In the genomic region with DNA sequence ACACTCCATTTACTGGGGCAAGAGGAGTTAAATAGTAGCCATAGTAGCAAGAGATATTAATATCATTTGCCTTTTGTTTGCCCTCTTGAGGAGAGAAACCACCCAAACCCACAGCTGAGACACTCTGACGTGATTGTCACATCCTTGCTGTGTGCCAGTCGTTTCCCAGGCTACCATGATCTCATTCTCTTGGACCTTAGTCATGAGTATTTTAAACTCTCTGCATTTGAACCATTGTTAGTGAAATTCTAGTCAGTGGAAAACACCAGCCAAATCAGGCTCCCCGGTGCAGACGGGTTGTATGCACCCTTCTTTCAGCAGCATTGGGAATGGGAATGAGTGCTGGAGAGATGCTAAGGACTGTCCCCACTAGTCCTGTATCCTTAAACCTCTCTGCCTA, we compare ENCODE assay signal across 24 mouse cellular contexts. TPM values are rescaled to one million over a fixed set of nuclear protein-coding genes. Genes with fewer than 3 reads are reported as not detected.
DNase-seq lines count a peak whose midpoint lies in the region; ATAC-seq and TF ChIP-seq lines count a peak whose summit lies in the region.
"Had no signal": no experiment of that assay in that cellular context is flagged by ENCODE, and none has a peak within 500 bp of the region (broad histone marks: within the 10 kb centered on the region; RNA-seq: fewer than 3 reads in every experiment).

No protein-coding gene starts in this region.

- ATAC-seq in forebrain, embryonic 16.5 days: no peak
- no peak for ATAC-seq in forebrain, embryonic 12.5 days (ENCODE audit: low FRiP score)
- ATAC-seq: intestine, embryonic 16.5 days; midbrain, embryonic 13.5 days; Patski had no signal

- no peaks in the 10 kb centered on the region for H3K27me3 ChIP-seq in forebrain, embryonic 16.5 days (replicated peaks; ENCODE audit: control insufficient read depth, insufficient read depth, low read length)
- H3K27me3 ChIP-seq in forebrain, embryonic 12.5 days: no peaks in the 10 kb centered on the region
- H3K27me3 ChIP-seq: heart, embryonic 15.5 days; hindbrain, embryonic 15.5 days; limb, embryonic 15.5 days; midbrain, embryonic 13.5 days; neural tube, embryonic 12.5 days; Patski had no signal

- H3K27ac ChIP-seq in layer of hippocampus, adult 2 months: peak overlapping the region; percentile 64
- no peak overlapping the region for H3K27ac ChIP-seq in forebrain, embryonic 16.5 days (ENCODE audit: low read length)
- H3K27ac ChIP-seq in forebrain, embryonic 12.5 days: no peak overlapping the region
- H3K27ac ChIP-seq: heart, embryonic 15.5 days; hindbrain, embryonic 15.5 days; limb, embryonic 15.5 days; liver, embryonic 14.5 days; midbrain, embryonic 13.5 days; neural tube, embryonic 12.5 days; stomach, postnatal 0 days had no signal

- TF ChIP-seq CTCF in layer of hippocampus, adult 2 months (conservative IDR thresholded peaks at IDR 0.05): no peak

- H3K9me3 ChIP-seq in forebrain, embryonic 16.5 days (ENCODE audit: control insufficient read depth, low read length): no peaks in the 10 kb centered on the region
- no peaks in the 10 kb centered on the region for H3K9me3 ChIP-seq in forebrain, embryonic 12.5 days
- H3K9me3 ChIP-seq: heart, embryonic 15.5 days; hindbrain, embryonic 15.5 days; limb, embryonic 15.5 days; midbrain, embryonic 13.5 days; neural tube, embryonic 12.5 days had no signal

- DNase-seq in heart, adult 11 months: peak; percentile 37
- no peak for DNase-seq in heart, postnatal 14 days
- peak; percentile 18 for DNase-seq in right cerebral cortex, adult 18-20 months
- DNase-seq in right cerebral cortex, postnatal 14 days: no peak
- DNase-seq in layer of hippocampus, adult 2 months (ENCODE audit: low spot score in 2 of 2): peak; percentile 34 to 46
- DNase-seq in right cerebral cortex, postnatal 25 days: peak; percentile 25
- DNase-seq: cerebellum, adult 18-20 months; cerebellum, postnatal 14 days; heart, postnatal 4 days; kidney, postnatal 25 days; left cerebral cortex, postnatal 4 days; lung, embryonic 14.5 days; thymus, postnatal 14 days had no signal

- intact Hi-C loops in heart, postnatal 14 days (cut with DNase I): no loop called here

- H3K9ac ChIP-seq in forebrain, embryonic 16.5 days (replicated peaks; ENCODE audit: low read depth, low read length): no peak overlapping the region
- no peak overlapping the region for H3K9ac ChIP-seq in forebrain, embryonic 12.5 days
- H3K9ac ChIP-seq: heart, embryonic 15.5 days; hindbrain, embryonic 15.5 days; limb, embryonic 15.5 days; liver, embryonic 14.5 days; lung, embryonic 14.5 days; midbrain, embryonic 13.5 days; neural tube, embryonic 12.5 days had no signal

- WGBS in forebrain, embryonic 16.5 days: 45% methylated on average over 4 of the region's 4 CpGs
- 77% methylated on average over 4 of the region's 4 CpGs for WGBS in forebrain, embryonic 12.5 days

- no peaks in the 10 kb centered on the region for H3K36me3 ChIP-seq in forebrain, embryonic 16.5 days (ENCODE audit: control insufficient read depth, insufficient read depth)
- no peaks in the 10 kb centered on the region for H3K36me3 ChIP-seq in forebrain, embryonic 12.5 days (replicated peaks)
- H3K36me3 ChIP-seq: heart, embryonic 15.5 days; hindbrain, embryonic 15.5 days; limb, embryonic 15.5 days; midbrain, embryonic 13.5 days; neural tube, embryonic 12.5 days had no signal

- no peak overlapping the region for H3K4me3 ChIP-seq in layer of hippocampus, adult 2 months
- H3K4me3 ChIP-seq in forebrain, embryonic 16.5 days (replicated peaks; ENCODE audit: low read length): no peak overlapping the region
- H3K4me3 ChIP-seq in forebrain, embryonic 12.5 days (replicated peaks): no peak overlapping the region
- H3K4me3 ChIP-seq: heart, embryonic 15.5 days; hindbrain, embryonic 15.5 days; limb, embryonic 15.5 days; midbrain, embryonic 13.5 days; neural tube, embryonic 12.5 days had no signal

- H3K4me2 ChIP-seq in forebrain, embryonic 16.5 days (ENCODE audit: low read length): no peak overlapping the region
- H3K4me2 ChIP-seq in forebrain, embryonic 12.5 days: no peak overlapping the region
- H3K4me2 ChIP-seq: heart, embryonic 15.5 days; hindbrain, embryonic 15.5 days; limb, embryonic 15.5 days; lung, embryonic 14.5 days; midbrain, embryonic 13.5 days; neural tube, embryonic 12.5 days had no signal

- H3K4me1 ChIP-seq in forebrain, embryonic 16.5 days (replicated peaks; ENCODE audit: control insufficient read depth, insufficient read depth, low read length): no peaks in the 10 kb centered on the region
- H3K4me1 ChIP-seq in forebrain, embryonic 12.5 days: no peaks in the 10 kb centered on the region
- H3K4me1 ChIP-seq: heart, embryonic 15.5 days; hindbrain, embryonic 15.5 days; limb, embryonic 15.5 days; midbrain, embryonic 13.5 days; neural tube, embryonic 12.5 days had no signal

RNA-seq across cellular contexts. Expression of gene Ice1, which starts 32.6 kb away (rescaled TPM):
- 10 to 100 TPM; 30.3 to 32.7 TPM for total RNA-seq in heart, postnatal 14 days (2021)
- total RNA-seq in layer of hippocampus, adult 2 months (2021): 10 to 100 TPM; 64.1 to 70.3 TPM
- polyA plus RNA-seq in forebrain, embryonic 16.5 days (2015; fragmentation: Nextera tagmentation; extraction: Ambion mirVana): 35.7 and 39.3 TPM in 2 replicates
- polyA plus RNA-seq in forebrain, embryonic 12.5 days (2016; fragmentation: Nextera tagmentation; extraction: Ambion mirVana): 32.9 and 33.0 TPM in 2 replicates

Comparison
In these comparisons a context has a peak if more than half of its experiments do, and no peak if none do; other contexts are left out.
1. DNase-seq: peak in heart, adult 11 months (single experiment), right cerebral cortex, adult 18-20 months (single experiment), layer of hippocampus, adult 2 months (2 of 2) and right cerebral cortex, postnatal 25 days (single experiment); none in heart, postnatal 14 days (0 of 2) and right cerebral cortex, postnatal 14 days (single experiment).